Mouse (Mus musculus) kidney, embryonic 14.5 days (tissue): ENCODE measurements around the gene Mtrf1. TPM values are rescaled to one million over a fixed set of nuclear protein-coding genes. Genes with fewer than 3 reads are reported as not detected.
A peak's percentile ranks its signal among the peaks of the same experiment; 100 is the strongest.
"Not testable (repeated sequence)": the region's sequence is repeated elsewhere in the genome, so short reads cannot be mapped to it uniquely, and the experiment has no call there.

Experiments used
- ATAC-seq: fragments of 200-750 bp; cut with Nextera tagmentation; 2 replicates; pipeline ENCODE4 v1.8.0; 2017; ENCODE audit warnings: moderate number of reproducible peaks, mild to moderate bottlenecking, moderate TSS enrichment, moderate library complexity; ENCODE audit not compliant: low FRiP score, low TSS enrichment
- H3K27ac ChIP-seq: fragments of 300-500 bp; sonication (generic); 2 replicates; pipeline ENCODE4 v1.5.1; 2014; ENCODE audit warnings: low read depth, mild to moderate bottlenecking, low read length, moderate library complexity, mixed read lengths
- H3K27me3 ChIP-seq: fragments of 300-500 bp; sonication (generic); 2 replicates; pipeline ENCODE4 v1.6.1; 2014; ENCODE audit warnings: mild to moderate bottlenecking, low read length; ENCODE audit not compliant: control insufficient read depth, insufficient read depth
- H3K36me3 ChIP-seq: fragments of 300-500 bp; sonication (generic); 2 replicates; pipeline ENCODE4 v1.6.1; 2014; ENCODE audit warnings: low read length, mixed read lengths; ENCODE audit not compliant: control insufficient read depth, insufficient read depth
- H3K4me1 ChIP-seq: fragments of 300-500 bp; sonication (generic); 2 replicates; pipeline ENCODE4 v1.6.1; 2014; ENCODE audit warnings: low read length, mixed read lengths; ENCODE audit not compliant: control insufficient read depth, insufficient read depth
- H3K4me2 ChIP-seq: fragments of 300-500 bp; sonication (generic); replicated peaks from 2 replicates; pipeline ENCODE4 v1.6.1; 2014; ENCODE audit warnings: low read depth, mild to moderate bottlenecking, low read length
- H3K4me3 ChIP-seq: fragments of 300-500 bp; sonication (generic); 2 replicates; pipeline ENCODE4 v1.5.1; 2014; ENCODE audit warnings: mild to moderate bottlenecking, low read length
- H3K9ac ChIP-seq: fragments of 300-500 bp; sonication (generic); 2 replicates; pipeline ENCODE4 v1.6.1; 2014; ENCODE audit warnings: low read depth, mild to moderate bottlenecking, low read length, moderate library complexity
- H3K9me3 ChIP-seq: fragments of 300-500 bp; sonication (generic); 2 replicates; pipeline ENCODE4 v1.6.1; 2016; ENCODE audit warnings: low read length; ENCODE audit not compliant: control insufficient read depth
- WGBS: fragments of 180-500 bp; shearing (Covaris S2); extraction: QIAGEN DNeasy Blood & Tissue Kit; methylation state at CpG from one replicate; pipeline ENCODE4 v1.1.7; 2014; 5-methylcytosine and 5-hydroxymethylcytosine counted together
- polyA plus RNA-seq: library from polyadenylated mRNA; unstranded; fragments of >200 nt; fragmentation: Nextera tagmentation; extraction: Ambion mirVana; gene quantifications from 2 replicates; pipeline ENCODE4 v1.2.1, GENCODE M21; 2014

Mtrf1 gene
- polyA plus RNA-seq, 1 experiment from 2014 or later, result 12.3 TPM

DNA sequence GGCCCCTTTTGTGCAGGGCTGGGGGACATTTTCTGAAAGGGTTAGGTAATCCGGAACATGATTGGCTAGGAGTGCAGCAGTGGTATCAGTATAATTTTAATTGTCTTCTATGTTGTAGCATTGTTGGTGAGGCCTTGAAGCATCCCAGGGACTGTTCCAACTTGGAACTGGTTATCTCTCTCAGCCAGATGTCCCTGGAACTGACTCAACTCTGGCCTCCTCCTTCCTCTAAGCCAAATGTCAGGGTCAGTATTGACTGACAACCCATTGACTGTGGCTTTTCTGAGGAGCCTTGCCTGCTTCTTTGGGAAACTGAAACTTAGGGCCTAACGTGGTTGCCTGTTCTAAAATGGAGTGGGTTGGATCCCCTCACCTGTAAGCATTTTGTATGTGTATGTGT, 43.1 kb downstream of the Mtrf1 start:
- no peaks in the 10 kb centered on the region for H3K36me3 ChIP-seq
- H3K27me3 ChIP-seq, result no peaks in the 10 kb centered on the region
- no peak overlapping the region for H3K4me2 ChIP-seq
- H3K9me3 ChIP-seq, result no peaks in the 10 kb centered on the region
- H3K27ac ChIP-seq, result no peak overlapping the region
- no peak overlapping the region for H3K4me3 ChIP-seq
- no peaks in the 10 kb centered on the region for H3K4me1 ChIP-seq
- ATAC-seq, result no peak
- 90% methylated on average over 2 of the region's 2 CpGs for WGBS
- H3K9ac ChIP-seq, result no peak overlapping the region

GRCm38 (mm10) chr14:79441441-79441840, 43.9 kb downstream of the Mtrf1 start:
- Histone ChIP-seq H3K27me3 (no peaks in the 10 kb centered on the region), H3K4me3 (no peak overlapping the region), H3K9ac (no peak overlapping the region), H3K4me2 (no peak overlapping the region), H3K27ac (no peak overlapping the region), H3K9me3 (no peaks in the 10 kb centered on the region), H3K4me1 (no peaks in the 10 kb centered on the region), H3K36me3 (no peaks in the 10 kb centered on the region)
- 69% methylated on average over 5 of the region's 5 CpGs for WGBS
- ATAC-seq, result no peak

GRCm38 (mm10) chr14:79444601-79445000, 47.0 kb downstream of the Mtrf1 start:
- no peak for ATAC-seq
- Histone ChIP-seq H3K4me2 (no peak overlapping the region), H3K9me3 (no peaks in the 10 kb centered on the region), H3K4me3 (no peak overlapping the region), H3K4me1 (no peaks in the 10 kb centered on the region), H3K36me3 (no peaks in the 10 kb centered on the region), H3K9ac (no peak overlapping the region), H3K27me3 (no peaks in the 10 kb centered on the region), H3K27ac (no peak overlapping the region)
- WGBS, result 92% methylated on average over 9 of the region's 9 CpGs

DNA sequence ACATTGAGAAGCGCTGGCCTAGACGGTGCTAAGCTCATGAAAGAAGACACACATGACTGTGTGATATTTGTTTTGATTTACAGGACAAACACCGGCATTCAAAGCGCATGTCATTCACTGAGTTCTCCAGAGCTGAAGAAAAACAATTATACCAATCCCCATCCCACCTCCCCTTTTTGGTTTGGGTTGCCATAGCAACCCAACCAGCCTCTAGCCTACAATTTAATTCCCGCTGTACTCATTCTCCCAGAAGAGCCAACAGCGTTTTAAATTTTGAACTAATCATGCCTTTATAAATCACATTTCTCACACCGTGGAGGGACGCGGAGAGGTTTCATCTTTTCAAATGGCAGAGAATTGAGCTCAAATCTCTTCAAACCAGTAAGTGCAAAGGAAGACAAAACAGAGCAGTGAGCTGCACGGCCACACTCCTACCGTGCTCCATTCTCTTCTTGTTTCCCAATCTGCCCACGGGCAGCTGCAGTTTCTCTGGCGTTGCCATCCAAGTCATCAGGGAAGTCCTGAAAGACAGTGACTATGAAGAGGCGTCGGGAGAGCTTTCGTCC, 47.6 kb downstream of the Mtrf1 start:
- Histone ChIP-seq H3K36me3 (no peaks in the 10 kb centered on the region), H3K4me3 (no peak overlapping the region), H3K9ac (no peak overlapping the region), H3K27ac (no peak overlapping the region), H3K4me1 (no peaks in the 10 kb centered on the region), H3K9me3 (no peaks in the 10 kb centered on the region), H3K4me2 (no peak overlapping the region), H3K27me3 (no peaks in the 10 kb centered on the region)
- WGBS, result 76% methylated on average over 16 of the region's 16 CpGs
- ATAC-seq, result no peak

DNA sequence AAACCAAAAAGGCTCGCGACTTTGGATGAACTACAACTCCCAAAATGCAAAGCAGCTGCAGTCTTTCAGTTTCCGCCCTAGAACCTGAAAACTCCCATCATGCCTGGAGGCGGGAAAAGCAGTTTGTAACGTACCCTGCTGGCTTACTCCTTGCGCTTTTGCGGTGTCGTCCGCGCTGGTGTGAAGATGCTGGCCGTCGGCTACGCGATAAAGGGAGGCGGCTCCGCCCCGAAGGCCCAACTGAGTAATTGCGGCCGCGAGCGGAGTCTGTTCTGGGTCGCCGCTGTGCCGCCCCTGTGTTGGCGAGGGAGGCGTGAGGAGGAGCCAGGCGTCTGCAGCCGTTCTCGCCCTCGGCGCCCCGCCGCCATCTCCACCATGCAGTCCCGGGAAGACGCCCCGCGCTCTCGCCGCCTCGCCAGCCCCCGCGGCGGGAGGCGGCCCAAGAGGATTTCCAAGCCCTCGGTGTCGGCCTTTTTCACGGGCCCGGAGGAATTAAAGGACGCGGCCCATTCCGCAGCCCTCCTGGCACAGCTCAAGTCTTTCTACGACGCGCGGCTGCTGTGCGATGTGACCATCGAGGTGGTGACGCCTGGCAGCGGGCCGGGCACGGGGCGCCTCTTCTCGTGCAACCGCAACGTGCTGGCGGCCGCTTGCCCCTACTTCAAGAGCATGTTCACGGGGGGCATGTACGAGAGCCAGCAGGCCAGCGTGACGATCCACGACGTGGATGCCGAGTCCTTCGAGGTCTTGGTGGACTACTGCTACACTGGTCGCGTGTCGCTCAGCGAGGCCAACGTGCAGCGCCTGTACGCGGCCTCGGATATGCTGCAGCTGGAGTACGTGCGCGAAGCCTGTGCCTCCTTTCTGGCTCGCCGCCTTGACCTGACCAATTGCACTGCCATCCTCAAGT, 54.4 kb downstream of the Mtrf1 start, which contains the start of gene Kbtbd6:
Gene Kbtbd6 (plus strand): TSS at position 155 of the 910 bp plus-strand sequence.
- H3K27me3 ChIP-seq, H3K9me3 ChIP-seq, H3K36me3 ChIP-seq, H3K4me1 ChIP-seq: not testable (repeated sequence)
- peak; percentile 93 for ATAC-seq
- Histone ChIP-seq H3K27ac (0 out of 2 replicates have a peak within 1 kb of the TSS, but pooled peaks have one; percentile 37), H3K4me3 (peak within 1 kb of the TSS; percentile 49), H3K4me2 (peak within 1 kb of the TSS; percentile 69), H3K9ac (peak within 1 kb of the TSS; percentile 68)
- WGBS, result 10% methylated on average over 37 of the region's 89 CpGs

GRCm38 (mm10) chr14:79452591-79452934, 55.0 kb downstream of the Mtrf1 start:
- not testable (repeated sequence) for H3K27ac ChIP-seq, H3K9ac ChIP-seq, H3K4me1 ChIP-seq, H3K4me3 ChIP-seq, ATAC-seq, H3K36me3 ChIP-seq, H3K27me3 ChIP-seq, H3K9me3 ChIP-seq, H3K4me2 ChIP-seq
- 98% methylated on average over 6 of the region's 10 CpGs for WGBS

- no peak for ATAC-seq
- H3K4me1 ChIP-seq, result no peaks in the 10 kb centered on the region
- H3K27ac ChIP-seq, result no peak overlapping the region
- 100% methylated on average over 1 of the region's 1 CpGs for WGBS
- no peaks in the 10 kb centered on the region for H3K27me3 ChIP-seq
- peaks cover 32% of the 10 kb centered on the region for H3K36me3 ChIP-seq
- no peak overlapping the region for H3K4me3 ChIP-seq
- H3K9me3 ChIP-seq, result no peaks in the 10 kb centered on the region
- H3K9ac ChIP-seq, result no peak overlapping the region
- no peak overlapping the region for H3K4me2 ChIP-seq
These were observed 62.8 kb downstream of the Mtrf1 start for GRCm38 (mm10) chr14:79460401-79460800.

- ATAC-seq, result no peak
- H3K9ac ChIP-seq, result no peak overlapping the region
- H3K4me2 ChIP-seq, result no peak overlapping the region
- no peak overlapping the region for H3K27ac ChIP-seq
- H3K36me3 ChIP-seq, result peaks cover 38% of the 10 kb centered on the region
- WGBS, result 92% methylated on average over 4 of the region's 4 CpGs
- H3K9me3 ChIP-seq, result no peaks in the 10 kb centered on the region
- H3K4me1 ChIP-seq, result no peaks in the 10 kb centered on the region
- H3K4me3 ChIP-seq, result no peak overlapping the region
- no peaks in the 10 kb centered on the region for H3K27me3 ChIP-seq
These were observed 63.4 kb downstream of the Mtrf1 start for GRCm38 (mm10) chr14:79460988-79461387.

- Histone ChIP-seq H3K9me3 (no peaks in the 10 kb centered on the region), H3K36me3 (peaks cover 74% of the 10 kb centered on the region), H3K4me1 (no peaks in the 10 kb centered on the region), H3K27me3 (no peaks in the 10 kb centered on the region), H3K27ac (no peak overlapping the region), H3K4me3 (no peak overlapping the region), H3K9ac (no peak overlapping the region), H3K4me2 (no peak overlapping the region)
- ATAC-seq, result no peak
- 89% methylated on average over 1 of the region's 1 CpGs for WGBS
These were observed 68.1 kb downstream of the Mtrf1 start for GRCm38 (mm10) chr14:79465623-79466022.
